Mouse (Mus musculus) liver, embryonic 11.5 days (tissue): ENCODE measurements around the gene Dip2b. TPM values are rescaled to one million over a fixed set of nuclear protein-coding genes. Genes with fewer than 3 reads are reported as not detected.

Experiments
- ATAC-seq: fragments of 200-750 bp; cut with Nextera tagmentation; replicated peaks from 2 replicates; pipeline ENCODE4 v1.8.0; 2017; ENCODE audit warnings: moderate number of reproducible peaks, mild to moderate bottlenecking, moderate TSS enrichment, moderate library complexity; ENCODE audit not compliant: low FRiP score
- DNase-seq: peaks from one replicate; pipeline ENCODE4 v3.0.0-alpha.2; 2017; ENCODE audit warnings: low spot score
- H3K27ac ChIP-seq: fragments of 300-500 bp; sonication (generic); 2 replicates; pipeline ENCODE4 v1.5.1; 2014; ENCODE audit warnings: mild to moderate bottlenecking, low read depth, low read length, control low read depth
- H3K27me3 ChIP-seq: fragments of 300-500 bp; sonication (generic); replicated peaks from 2 replicates; pipeline ENCODE4 v1.6.1; 2014; ENCODE audit warnings: low read length, mixed read lengths; ENCODE audit not compliant: control insufficient read depth, insufficient read depth
- H3K36me3 ChIP-seq: fragments of 300-500 bp; sonication (generic); 2 replicates; pipeline ENCODE4 v1.6.1; 2014; ENCODE audit warnings: mild to moderate bottlenecking, low read length, moderate library complexity, mixed read lengths; ENCODE audit not compliant: control insufficient read depth, insufficient read depth
- H3K4me1 ChIP-seq: fragments of 300-500 bp; sonication (generic); replicated peaks from 2 replicates; pipeline ENCODE4 v1.6.1; 2014; ENCODE audit warnings: low read length, mixed read lengths; ENCODE audit not compliant: control insufficient read depth, insufficient read depth
- H3K4me2 ChIP-seq: fragments of 300-500 bp; sonication (generic); 2 replicates; pipeline ENCODE4 v1.6.1; 2014; ENCODE audit warnings: mild to moderate bottlenecking, control low read depth, moderate library complexity
- H3K4me3 ChIP-seq: fragments of 300-500 bp; sonication (generic); 2 replicates; pipeline ENCODE4 v1.5.1; 2014; ENCODE audit warnings: low read depth, low read length, control low read depth
- H3K9ac ChIP-seq: fragments of 300-500 bp; sonication (generic); 2 replicates; pipeline ENCODE4 v1.6.1; 2014; ENCODE audit warnings: low read depth, low read length, control low read depth
- H3K9me3 ChIP-seq: fragments of 300-500 bp; sonication (generic); 2 replicates; pipeline ENCODE4 v1.6.1; 2016; ENCODE audit warnings: low read length, inconsistent platforms, mixed read lengths; ENCODE audit not compliant: control insufficient read depth
- WGBS: fragments of 180-500 bp; shearing (Covaris S2); extraction: QIAGEN DNeasy Blood & Tissue Kit; methylation state at CpG from one replicate; pipeline ENCODE4 v1.1.7; 2014; 5-methylcytosine and 5-hydroxymethylcytosine counted together
- polyA plus RNA-seq: library from polyadenylated mRNA; unstranded; fragments of >200 nt; fragmentation: Nextera tagmentation; extraction: Ambion mirVana; gene quantifications from 2 replicates; pipeline ENCODE4 v1.2.1, GENCODE M21; 2014

Gene Dip2b
- polyA plus RNA-seq, 1 experiment from 2014 or later, result 10.4 TPM

DNA sequence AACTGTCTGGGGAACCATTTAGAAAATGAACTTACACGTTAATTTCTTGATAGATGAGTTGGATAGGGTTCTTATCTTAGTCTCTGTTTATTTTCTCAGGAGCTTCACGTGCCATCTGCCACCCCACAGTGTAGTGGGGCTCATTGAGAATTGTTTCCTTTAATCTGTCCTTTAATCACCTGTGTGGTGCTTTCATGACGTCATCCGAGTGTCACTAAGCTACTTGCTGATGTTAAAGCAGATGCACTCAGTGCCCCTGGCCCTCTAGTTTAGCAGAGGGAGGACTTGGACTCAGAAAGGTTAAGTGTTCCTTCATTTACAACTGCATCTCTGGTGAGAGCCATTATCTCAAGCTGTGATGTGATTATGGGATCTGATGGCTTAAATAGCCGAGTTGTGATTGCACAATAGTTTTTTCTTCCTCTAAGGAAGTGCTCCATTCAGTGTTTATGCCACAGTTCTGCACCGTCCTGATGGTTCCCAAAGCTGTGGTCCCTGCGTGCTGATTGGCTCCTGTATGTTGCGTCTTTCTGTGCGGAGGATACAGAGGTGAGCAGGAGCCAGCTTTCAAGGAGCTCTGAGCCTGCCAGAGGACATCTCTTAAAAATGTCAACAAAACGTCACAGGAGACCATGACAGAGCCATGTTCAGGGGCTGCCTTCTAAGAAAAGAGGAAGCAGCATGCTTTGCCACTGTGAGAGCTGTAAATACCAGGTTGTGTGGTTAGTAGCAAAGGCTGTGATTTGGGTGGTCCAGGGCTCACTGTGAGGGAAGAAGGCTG is 3.0 kb downstream of the Dip2b start:
- ATAC-seq (no peak), DNase-seq (no peak)
- Histone ChIP-seq H3K27me3 (0 out of 2 replicates have a peak, but pooled peaks cover 2% of the 10 kb centered on the region), H3K4me3 (peak overlapping the region; percentile 6; the same call in 1 of the 2 replicates), H3K4me1 (peaks cover 27% of the 10 kb centered on the region), H3K27ac (no peak overlapping the region), H3K9me3 (no peaks in the 10 kb centered on the region), H3K9ac (0 out of 2 replicates have a peak overlapping the region, but pooled peaks have one; percentile 12), H3K36me3 (no peaks in the 10 kb centered on the region), H3K4me2 (peak overlapping the region; percentile 99)
- WGBS, result 34% methylated on average over 10 of the region's 10 CpGs

DNA sequence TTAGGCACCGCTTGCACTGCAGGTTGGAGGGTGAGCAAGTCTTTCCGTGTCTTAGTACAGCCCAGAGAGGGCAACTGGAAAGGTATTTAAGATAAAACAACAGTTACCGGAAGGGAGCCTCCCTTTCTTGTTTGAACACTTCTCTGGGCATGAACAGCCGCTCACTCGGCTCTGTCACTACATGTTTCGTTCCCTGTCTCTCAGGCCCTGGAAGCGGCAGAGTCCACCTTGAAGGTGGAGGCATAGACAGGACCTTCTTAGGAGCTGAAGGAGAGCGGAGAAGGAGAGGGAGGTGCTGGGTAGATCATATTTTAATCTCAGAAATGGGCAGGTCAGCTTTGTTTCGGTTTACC is 3.6 kb downstream of the Dip2b start:
- 59% methylated on average over 9 of the region's 9 CpGs for whole genome bisulfite sequencing
- no peak overlapping the region for H3K4me3 ChIP-seq
- H3K9ac ChIP-seq, result no peak overlapping the region
- 0 out of 2 replicates have a peak, but pooled peaks cover 2% of the 10 kb centered on the region for H3K27me3 ChIP-seq
- no peaks in the 10 kb centered on the region for H3K9me3 ChIP-seq
- H3K36me3 ChIP-seq, result no peaks in the 10 kb centered on the region
- peak overlapping the region; percentile 99 for H3K4me2 ChIP-seq
- DNase-seq (no peak), ATAC-seq (no peak)
- peaks cover 27% of the 10 kb centered on the region for H3K4me1 ChIP-seq
- no peak overlapping the region for H3K27ac ChIP-seq

DNA sequence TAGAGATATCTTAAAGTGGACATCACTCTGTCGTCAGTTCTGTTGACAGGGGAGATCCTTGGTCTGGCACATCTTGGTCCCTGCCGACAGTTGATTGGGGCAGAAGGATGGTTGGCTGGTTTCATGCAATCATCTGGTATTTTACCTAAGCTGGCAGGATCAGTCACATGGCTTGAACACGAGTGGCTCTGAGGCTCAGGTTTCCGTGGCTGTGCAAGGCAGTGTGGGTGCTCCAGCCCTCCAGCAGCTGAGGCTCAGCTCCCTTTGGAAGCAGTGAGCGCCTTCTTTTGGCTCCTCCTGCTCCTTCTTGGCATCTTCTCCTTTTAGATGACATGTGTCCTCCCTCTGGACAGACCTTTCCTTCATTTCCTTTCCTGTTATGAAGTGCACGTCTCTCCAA is 7.1 kb downstream of the Dip2b start:
- ATAC-seq (no peak), DNase-seq (no peak)
- Histone ChIP-seq H3K9ac (no peak overlapping the region), H3K9me3 (no peaks in the 10 kb centered on the region), H3K27ac (no peak overlapping the region), H3K27me3 (no peaks in the 10 kb centered on the region), H3K4me1 (peaks cover 21% of the 10 kb centered on the region), H3K36me3 (no peaks in the 10 kb centered on the region; the same call in 1 of the 2 replicates), H3K4me3 (no peak overlapping the region), H3K4me2 (no peak overlapping the region)
- WGBS, result 63% methylated on average over 6 of the region's 6 CpGs

DNA sequence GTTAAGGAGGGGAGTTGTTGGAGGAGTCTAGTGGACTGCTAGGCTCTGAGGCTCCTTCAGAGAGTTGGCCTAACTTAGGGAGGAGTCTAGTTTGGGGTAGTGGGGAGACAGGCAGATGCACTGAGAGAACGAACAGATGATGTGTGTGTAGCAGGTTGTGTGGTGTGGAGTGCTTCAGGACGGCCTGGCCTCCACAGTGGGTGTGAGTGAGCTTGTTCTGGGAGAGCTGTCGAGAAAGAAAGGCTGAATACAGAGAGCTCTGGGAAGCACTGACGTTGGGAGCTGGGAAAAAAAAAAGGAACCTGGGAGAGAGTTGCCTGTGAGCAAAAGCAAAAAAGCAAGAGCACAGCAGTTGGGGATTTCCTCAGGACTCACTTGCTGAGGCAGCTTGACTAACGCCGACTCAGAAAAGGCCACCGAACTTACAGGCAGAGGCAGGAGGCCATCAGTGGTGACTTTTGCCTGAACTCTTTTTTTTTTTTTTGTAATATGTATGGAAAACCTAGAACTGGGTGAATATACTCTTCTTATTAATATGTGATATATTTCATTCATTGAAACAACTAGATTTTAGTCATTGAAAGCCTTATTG is 11.1 kb downstream of the Dip2b start:
- H3K9ac ChIP-seq, result no peak overlapping the region
- no peak overlapping the region for H3K4me3 ChIP-seq
- 80% methylated on average over 7 of the region's 7 CpGs for WGBS
- no peaks in the 10 kb centered on the region for H3K9me3 ChIP-seq
- peaks cover 6% of the 10 kb centered on the region for H3K4me1 ChIP-seq
- DNase-seq, result no peak
- no peak for ATAC-seq
- H3K4me2 ChIP-seq, result no peak overlapping the region
- H3K36me3 ChIP-seq, result no peaks in the 10 kb centered on the region; the same call in 1 of the 2 replicates
- H3K27ac ChIP-seq, result no peak overlapping the region
- no peaks in the 10 kb centered on the region for H3K27me3 ChIP-seq

DNA sequence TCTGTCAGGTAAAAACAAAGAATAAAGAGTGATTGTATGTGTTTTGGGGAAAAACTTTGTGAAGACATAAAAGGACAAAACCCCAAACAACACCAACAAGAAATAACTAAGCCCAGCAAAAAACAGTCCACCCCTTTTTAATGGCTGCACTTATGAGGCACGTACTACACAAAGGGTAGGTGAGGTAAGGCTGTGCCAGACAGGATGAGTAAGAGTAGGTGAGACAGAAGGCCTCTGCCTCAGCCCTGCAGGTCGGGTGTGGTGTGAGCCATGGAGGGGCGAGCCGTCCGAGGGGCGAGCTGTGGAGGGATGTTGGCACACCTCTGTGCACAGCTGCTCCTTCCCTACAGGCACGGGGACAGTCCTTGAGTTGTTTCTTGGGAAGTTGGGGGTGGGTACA is 12.5 kb downstream of the Dip2b start:
- H3K36me3 ChIP-seq, result no peaks in the 10 kb centered on the region; the same call in 1 of the 2 replicates
- no peaks in the 10 kb centered on the region for H3K9me3 ChIP-seq
- no peak overlapping the region for H3K9ac ChIP-seq
- ATAC-seq, result no peak
- H3K4me1 ChIP-seq, result no peaks in the 10 kb centered on the region; the same call in 1 of the 2 replicates
- H3K27ac ChIP-seq, result no peak overlapping the region
- no peak overlapping the region for H3K4me2 ChIP-seq
- no peak for DNase-seq
- H3K4me3 ChIP-seq, result no peak overlapping the region
- no peaks in the 10 kb centered on the region for H3K27me3 ChIP-seq
- WGBS, result 81% methylated on average over 7 of the region's 7 CpGs

DNA sequence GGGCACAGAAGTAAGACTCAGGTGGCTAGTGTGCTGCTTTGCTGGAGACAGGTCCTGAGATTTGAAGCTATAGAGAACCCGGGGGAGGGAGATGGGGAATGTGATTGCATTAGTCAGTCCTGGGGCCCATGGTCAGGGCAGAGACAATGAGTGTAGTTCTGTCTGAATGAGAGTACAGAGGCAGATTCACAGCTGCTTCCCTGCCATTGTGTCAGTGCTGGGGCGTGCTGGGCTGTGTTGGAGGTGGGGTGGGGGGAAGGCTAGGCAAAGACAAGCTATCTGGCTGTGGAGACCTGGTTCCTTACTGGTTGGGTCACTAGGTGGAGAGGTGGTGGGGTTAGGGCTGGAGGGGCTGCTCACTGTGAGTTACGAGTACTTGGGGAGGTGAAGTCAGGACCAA is 14.3 kb downstream of the Dip2b start:
- no peaks in the 10 kb centered on the region for H3K9me3 ChIP-seq
- DNase-seq (no peak), ATAC-seq (no peak)
- H3K4me1 ChIP-seq, result peaks cover 1% of the 10 kb centered on the region
- WGBS, result 71% methylated on average over 3 of the region's 3 CpGs
- H3K27me3 ChIP-seq, result no peaks in the 10 kb centered on the region
- H3K36me3 ChIP-seq, result no peaks in the 10 kb centered on the region; the same call in 1 of the 2 replicates
- H3K4me3 ChIP-seq, result no peak overlapping the region
- 0 out of 2 replicates have a peak overlapping the region, but pooled peaks have one; percentile 26 for H3K9ac ChIP-seq
- H3K4me2 ChIP-seq, result no peak overlapping the region
- H3K27ac ChIP-seq, result no peak overlapping the region

DNA sequence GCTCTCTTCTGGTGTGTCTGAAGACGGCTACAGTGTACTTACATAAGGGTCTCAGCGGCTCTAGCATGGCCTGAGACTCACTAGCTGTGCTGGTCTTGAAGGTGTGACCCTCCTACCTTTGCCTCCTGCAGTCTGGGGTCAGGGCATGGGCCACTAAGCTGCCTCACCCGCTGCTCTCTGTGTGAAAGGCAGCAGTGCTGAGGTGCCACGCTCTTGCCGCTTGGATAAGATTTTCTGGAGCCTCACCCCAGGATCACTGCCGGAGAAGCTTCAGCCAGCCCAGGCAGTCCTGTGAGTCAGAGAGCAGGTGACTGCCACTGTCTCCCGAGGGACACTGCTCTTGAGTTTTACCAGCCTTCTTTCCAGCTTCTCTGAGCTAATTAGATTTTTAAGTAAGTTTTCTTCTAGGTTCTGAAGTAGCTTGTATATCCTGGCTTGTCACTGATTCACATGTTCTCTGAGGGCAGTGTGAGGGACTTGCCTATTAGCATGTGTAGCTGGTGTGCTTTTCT is 18.0 kb downstream of the Dip2b start:
- Histone ChIP-seq H3K27me3 (no peaks in the 10 kb centered on the region), H3K4me1 (peaks cover 15% of the 10 kb centered on the region), H3K27ac (no peak overlapping the region), H3K4me2 (no peak overlapping the region), H3K4me3 (no peak overlapping the region), H3K9me3 (no peaks in the 10 kb centered on the region), H3K9ac (no peak overlapping the region), H3K36me3 (no peaks in the 10 kb centered on the region)
- DNase-seq (no peak), ATAC-seq (no peak)
- 84% methylated on average over 7 of the region's 7 CpGs for WGBS

DNA sequence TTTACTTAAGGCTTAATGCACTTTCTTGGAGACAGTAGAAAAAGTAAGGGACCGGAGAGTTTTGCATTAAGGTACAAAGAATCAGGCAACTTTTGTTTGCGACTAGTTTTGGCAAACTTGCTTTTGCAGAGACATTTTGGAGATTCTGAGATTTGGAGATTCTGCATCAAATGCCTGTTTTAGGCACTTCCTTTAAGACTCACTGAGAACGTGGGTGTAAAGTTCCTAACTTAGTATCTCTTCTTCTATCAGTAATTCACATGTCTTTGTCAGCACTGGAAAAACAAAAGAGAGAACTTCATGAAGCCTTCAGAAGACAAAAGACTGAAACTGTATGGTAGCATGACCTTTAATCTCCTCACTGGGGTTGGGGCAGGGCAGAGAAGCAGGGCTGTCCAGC is 19.2 kb downstream of the Dip2b start:
- Histone ChIP-seq H3K4me3 (no peak overlapping the region), H3K27me3 (no peaks in the 10 kb centered on the region), H3K9ac (no peak overlapping the region), H3K36me3 (no peaks in the 10 kb centered on the region), H3K4me1 (peaks cover 15% of the 10 kb centered on the region), H3K4me2 (0 out of 2 replicates have a peak overlapping the region, but pooled peaks have one; percentile 3), H3K27ac (no peak overlapping the region), H3K9me3 (no peaks in the 10 kb centered on the region)
- DNase-seq (no peak), ATAC-seq (no peak; the same call in 1 of the 2 replicates)
- whole genome bisulfite sequencing, result 71% methylated on average over 3 of the region's 3 CpGs
